Mouse (Mus musculus) forebrain, embryonic 13.5 days (tissue): ENCODE results near the gene Erc2. TPM values are rescaled to one million over a fixed set of nuclear protein-coding genes. Genes with fewer than 3 reads are reported as not detected.

Source experiments
- ATAC-seq: fragments of 200-750 bp; cut with Nextera tagmentation; 2 replicates; pipeline ENCODE4 v1.8.0; 2017
- H3K27ac ChIP-seq: fragments of 300-500 bp; sonication (generic); 2 replicates; pipeline ENCODE4 v1.5.1; 2015; ENCODE audit warnings: inconsistent platforms, mild to moderate bottlenecking, moderate library complexity
- H3K27me3 ChIP-seq: fragments of 300-500 bp; sonication (generic); 2 replicates; pipeline ENCODE4 v1.6.1; 2015; ENCODE audit warnings: mild to moderate bottlenecking, inconsistent platforms
- H3K36me3 ChIP-seq: fragments of 300-500 bp; sonication (generic); 2 replicates; pipeline ENCODE4 v1.6.1; 2015; ENCODE audit warnings: mild to moderate bottlenecking, inconsistent platforms; ENCODE audit not compliant: poor library complexity, severe bottlenecking
- H3K4me1 ChIP-seq: fragments of 300-500 bp; sonication (generic); 2 replicates; pipeline ENCODE4 v1.6.1; 2015; ENCODE audit warnings: inconsistent platforms
- H3K4me2 ChIP-seq: fragments of 300-500 bp; sonication (generic); 2 replicates; pipeline ENCODE4 v1.6.1; 2015; ENCODE audit warnings: inconsistent platforms, mild to moderate bottlenecking, moderate library complexity
- H3K4me3 ChIP-seq: fragments of 300-500 bp; sonication (generic); 2 replicates; pipeline ENCODE4 v1.5.1; 2015; ENCODE audit warnings: mild to moderate bottlenecking, inconsistent platforms
- H3K9ac ChIP-seq: fragments of 300-500 bp; sonication (generic); 2 replicates; pipeline ENCODE4 v1.6.1; 2015; ENCODE audit warnings: mild to moderate bottlenecking, inconsistent platforms
- H3K9me3 ChIP-seq: fragments of 300-500 bp; sonication (generic); replicated peaks from 2 replicates; pipeline ENCODE4 v1.6.1; 2016; ENCODE audit warnings: inconsistent platforms
- WGBS: fragments of 180-500 bp; shearing (Covaris S2); methylation state at CpG from one replicate; pipeline ENCODE4 v1.1.7; 2015; 5-methylcytosine and 5-hydroxymethylcytosine counted together
- polyA plus RNA-seq: library from polyadenylated mRNA; unstranded; fragments of >200 nt; fragmentation: Nextera tagmentation; extraction: Ambion mirVana; gene quantifications from 2 replicates; pipeline ENCODE4 v1.2.1, GENCODE M21; 2015

The Erc2 gene
- polyA plus RNA-seq, 1 experiment from 2014 or later = 49.8 TPM

DNA sequence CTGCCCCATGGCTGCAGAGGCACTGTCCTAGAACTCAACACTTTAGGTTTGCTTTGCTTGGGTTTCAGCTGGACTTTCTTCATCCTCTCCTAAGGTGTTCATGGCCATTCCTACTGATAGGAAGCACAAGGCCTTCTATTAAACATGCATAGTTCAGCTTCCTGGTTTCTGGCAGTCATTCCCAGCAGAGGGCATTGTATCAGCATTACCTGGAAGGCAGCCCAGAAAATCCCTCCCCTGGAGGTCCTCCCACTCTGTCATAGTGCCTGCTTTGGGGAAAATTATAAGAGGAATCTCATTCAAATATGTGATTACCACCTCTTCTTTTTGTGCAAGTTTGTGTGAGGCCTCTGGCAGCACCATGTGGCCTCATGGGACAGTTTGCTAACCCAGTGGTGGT lies 199.6 kb downstream of the Erc2 start:
- Histone ChIP-seq H3K4me1 (peaks cover 6% of the 10 kb centered on the region), H3K27ac (no peak overlapping the region), H3K9ac (no peak overlapping the region), H3K27me3 (no peaks in the 10 kb centered on the region), H3K9me3 (no peaks in the 10 kb centered on the region), H3K4me2 (no peak overlapping the region), H3K4me3 (no peak overlapping the region), H3K36me3 (no peaks in the 10 kb centered on the region)
- no peak for ATAC-seq

- 91% methylated on average over 6 of the region's 6 CpGs for WGBS
- Histone ChIP-seq H3K4me2 (no peak overlapping the region), H3K27ac (no peak overlapping the region), H3K27me3 (no peaks in the 10 kb centered on the region), H3K4me3 (no peak overlapping the region), H3K9ac (no peak overlapping the region), H3K9me3 (no peaks in the 10 kb centered on the region), H3K4me1 (peaks cover 6% of the 10 kb centered on the region), H3K36me3 (no peaks in the 10 kb centered on the region)
- no peak for ATAC-seq
Observed at GRCm38 (mm10) chr14:27822566-27822965, 200.3 kb downstream of the Erc2 start.

GRCm38 (mm10) chr14:27823048-27823447 lies 200.8 kb downstream of the Erc2 start:
- no peak overlapping the region for H3K27ac ChIP-seq
- no peaks in the 10 kb centered on the region for H3K27me3 ChIP-seq
- no peak for ATAC-seq
- no peaks in the 10 kb centered on the region for H3K36me3 ChIP-seq
- peaks cover 6% of the 10 kb centered on the region for H3K4me1 ChIP-seq
- no peaks in the 10 kb centered on the region for H3K9me3 ChIP-seq
- 75% methylated on average over 3 of the region's 3 CpGs for WGBS
- no peak overlapping the region for H3K9ac ChIP-seq
- H3K4me2 ChIP-seq = no peak overlapping the region
- no peak overlapping the region for H3K4me3 ChIP-seq

DNA sequence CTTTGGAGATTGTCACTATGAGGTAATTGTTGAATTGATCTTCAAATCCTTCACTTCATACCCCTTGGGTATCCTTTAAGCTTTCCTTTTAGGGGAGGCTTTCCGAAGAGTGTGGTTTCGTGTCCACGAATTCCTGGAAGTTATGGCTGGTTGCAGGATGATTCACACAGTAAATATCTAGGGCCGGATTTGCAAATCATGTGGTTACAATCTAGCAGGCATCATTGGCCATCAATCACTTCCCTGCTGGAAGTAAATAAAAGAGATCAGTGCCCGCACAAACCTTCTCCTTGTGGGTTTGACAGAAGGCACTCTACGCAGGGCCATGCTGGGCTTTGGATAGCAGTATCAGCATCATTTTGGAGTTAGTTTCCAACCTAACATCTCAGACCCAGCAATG lies 201.7 kb downstream of the Erc2 start:
- Histone ChIP-seq H3K9me3 (no peaks in the 10 kb centered on the region), H3K36me3 (no peaks in the 10 kb centered on the region), H3K9ac (no peak overlapping the region), H3K4me2 (no peak overlapping the region), H3K27ac (no peak overlapping the region), H3K27me3 (no peaks in the 10 kb centered on the region), H3K4me3 (no peak overlapping the region), H3K4me1 (peaks cover 6% of the 10 kb centered on the region)
- WGBS = 87% methylated on average over 6 of the region's 6 CpGs
- no peak for ATAC-seq

DNA sequence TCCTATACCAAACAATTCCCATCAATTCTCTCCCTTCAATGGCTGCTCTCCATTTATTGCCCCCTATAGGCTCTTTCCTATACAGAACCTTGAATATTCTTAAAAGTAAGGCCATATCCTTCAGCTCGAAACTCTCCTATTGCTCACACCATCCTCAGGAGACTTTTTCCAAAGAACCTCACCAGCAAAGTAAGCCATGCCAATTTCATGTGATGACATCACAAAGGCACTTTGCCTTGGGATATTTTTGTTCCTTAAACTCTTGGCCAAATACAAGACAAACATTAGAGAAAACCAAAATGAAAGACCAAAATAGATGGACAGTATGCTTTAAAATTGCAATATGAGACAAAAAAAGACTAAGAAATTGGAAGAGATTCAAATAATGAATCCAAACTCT lies 204.6 kb downstream of the Erc2 start:
- ATAC-seq = no peak
- no peak overlapping the region for H3K27ac ChIP-seq
- H3K4me2 ChIP-seq = no peak overlapping the region
- H3K4me3 ChIP-seq = no peak overlapping the region
- no peaks in the 10 kb centered on the region for H3K36me3 ChIP-seq
- H3K9ac ChIP-seq = no peak overlapping the region
- peaks cover 3% of the 10 kb centered on the region for H3K4me1 ChIP-seq
- WGBS = 91% methylated on average over 1 of the region's 1 CpGs
- H3K9me3 ChIP-seq = no peaks in the 10 kb centered on the region
- H3K27me3 ChIP-seq = no peaks in the 10 kb centered on the region

GRCm38 (mm10) chr14:27828089-27828488 lies 205.9 kb downstream of the Erc2 start:
- Histone ChIP-seq H3K36me3 (no peaks in the 10 kb centered on the region), H3K27me3 (no peaks in the 10 kb centered on the region), H3K4me2 (no peak overlapping the region), H3K9me3 (no peaks in the 10 kb centered on the region), H3K9ac (no peak overlapping the region), H3K4me3 (no peak overlapping the region), H3K4me1 (no peaks in the 10 kb centered on the region), H3K27ac (no peak overlapping the region)
- 54% methylated on average over 2 of the region's 2 CpGs for WGBS
- no peak for ATAC-seq

- Histone ChIP-seq H3K27ac (no peak overlapping the region), H3K36me3 (no peaks in the 10 kb centered on the region), H3K4me2 (no peak overlapping the region), H3K4me1 (no peaks in the 10 kb centered on the region), H3K4me3 (no peak overlapping the region), H3K9me3 (no peaks in the 10 kb centered on the region), H3K27me3 (no peaks in the 10 kb centered on the region), H3K9ac (no peak overlapping the region)
- no peak for ATAC-seq
- 83% methylated on average over 4 of the region's 4 CpGs for WGBS
Observed at GRCm38 (mm10) chr14:27832196-27832595, 210.0 kb downstream of the Erc2 start.

DNA sequence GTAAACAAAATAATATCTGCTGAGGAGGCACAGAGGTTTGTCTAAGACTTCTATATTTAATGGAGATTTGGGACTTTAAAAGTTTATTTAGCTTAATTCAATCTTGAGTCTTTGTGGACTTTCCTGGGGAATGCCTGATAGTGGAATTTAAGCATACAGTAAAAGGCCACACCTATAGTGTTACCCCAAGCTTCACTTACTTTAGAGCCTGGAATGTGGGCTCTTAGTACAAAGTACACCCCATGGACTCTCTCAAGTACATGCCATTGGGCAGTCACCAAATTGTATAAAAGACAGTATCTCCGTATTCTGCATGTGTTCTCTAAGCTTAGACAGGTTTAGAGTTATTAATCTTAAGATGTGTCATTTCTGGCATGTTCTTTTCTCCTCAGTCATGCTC lies 213.1 kb downstream of the Erc2 start:
- Histone ChIP-seq H3K9me3 (no peaks in the 10 kb centered on the region), H3K4me3 (no peak overlapping the region), H3K36me3 (no peaks in the 10 kb centered on the region), H3K9ac (no peak overlapping the region), H3K27ac (no peak overlapping the region), H3K27me3 (no peaks in the 10 kb centered on the region), H3K4me1 (no peaks in the 10 kb centered on the region), H3K4me2 (no peak overlapping the region)
- no peak for ATAC-seq
- WGBS = 83% methylated on average over 1 of the region's 1 CpGs

DNA sequence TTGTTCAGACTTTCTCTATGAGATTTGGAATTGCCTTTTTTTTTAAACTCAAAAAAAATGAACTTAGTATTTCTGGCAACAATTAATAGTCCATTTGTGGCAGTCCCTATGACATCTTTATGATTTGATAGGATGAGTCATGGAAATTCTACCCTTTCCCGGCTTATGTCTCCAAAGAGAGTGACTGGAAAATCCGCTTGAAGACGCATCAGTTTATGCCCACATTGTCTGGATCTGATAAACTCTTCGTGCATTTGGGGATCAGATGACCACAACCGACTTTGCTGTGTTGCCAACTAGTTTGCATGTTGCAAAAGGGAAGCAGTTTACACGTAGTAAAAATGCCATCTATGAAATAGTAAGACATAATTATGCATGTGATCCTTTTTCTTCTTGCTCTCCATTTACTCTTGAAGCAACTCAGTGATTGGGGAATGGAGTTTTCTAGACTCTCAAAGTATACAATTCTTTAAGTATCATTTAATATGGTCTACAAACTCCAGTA lies 215.4 kb downstream of the Erc2 start:
- Histone ChIP-seq H3K27me3 (no peaks in the 10 kb centered on the region), H3K4me3 (no peak overlapping the region), H3K36me3 (no peaks in the 10 kb centered on the region), H3K4me2 (no peak overlapping the region), H3K27ac (no peak overlapping the region), H3K4me1 (no peaks in the 10 kb centered on the region), H3K9ac (no peak overlapping the region), H3K9me3 (no peaks in the 10 kb centered on the region)
- WGBS = 90% methylated on average over 6 of the region's 6 CpGs
- no peak for ATAC-seq

GRCm38 (mm10) chr14:27840120-27840519 lies 217.9 kb downstream of the Erc2 start:
- H3K27ac ChIP-seq = no peak overlapping the region
- H3K36me3 ChIP-seq = no peaks in the 10 kb centered on the region
- no peaks in the 10 kb centered on the region for H3K27me3 ChIP-seq
- no peak overlapping the region for H3K4me3 ChIP-seq
- 89% methylated on average over 1 of the region's 1 CpGs for WGBS
- no peak overlapping the region for H3K4me2 ChIP-seq
- H3K4me1 ChIP-seq = no peaks in the 10 kb centered on the region
- H3K9ac ChIP-seq = no peak overlapping the region
- ATAC-seq = no peak
- no peaks in the 10 kb centered on the region for H3K9me3 ChIP-seq

DNA sequence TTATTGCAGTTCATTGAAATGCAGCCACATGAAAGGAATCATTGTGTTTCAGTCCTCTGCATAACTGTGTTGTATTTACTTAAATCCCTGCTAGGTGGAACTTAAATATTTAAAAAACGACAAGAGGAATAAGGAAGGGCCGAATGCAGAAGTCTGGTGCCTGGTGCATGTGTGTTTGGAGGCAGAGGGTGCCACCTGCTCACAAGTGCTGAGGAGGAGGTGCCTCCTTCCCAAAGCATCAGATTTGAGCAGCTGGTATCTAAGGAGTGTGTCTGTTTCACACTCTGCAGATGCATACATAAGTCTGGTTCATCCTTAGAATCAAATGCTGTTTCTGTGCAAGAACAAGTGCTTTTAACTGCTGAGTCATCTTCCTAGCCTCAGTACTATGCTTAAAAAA lies 224.6 kb downstream of the Erc2 start:
- no peak overlapping the region for H3K9ac ChIP-seq
- no peaks in the 10 kb centered on the region for H3K27me3 ChIP-seq
- H3K4me1 ChIP-seq = no peaks in the 10 kb centered on the region
- WGBS = 68% methylated on average over 2 of the region's 2 CpGs
- no peaks in the 10 kb centered on the region for H3K9me3 ChIP-seq
- H3K4me2 ChIP-seq = no peak overlapping the region
- H3K36me3 ChIP-seq = no peaks in the 10 kb centered on the region
- no peak overlapping the region for H3K4me3 ChIP-seq
- H3K27ac ChIP-seq = no peak overlapping the region
- no peak for ATAC-seq

- H3K9me3 ChIP-seq = no peaks in the 10 kb centered on the region
- H3K27ac ChIP-seq = no peak overlapping the region
- H3K9ac ChIP-seq = no peak overlapping the region
- H3K4me3 ChIP-seq = no peak overlapping the region
- no peak for ATAC-seq
- H3K36me3 ChIP-seq = no peaks in the 10 kb centered on the region
- WGBS = 89% methylated on average over 3 of the region's 3 CpGs
- no peaks in the 10 kb centered on the region for H3K4me1 ChIP-seq
- no peak overlapping the region for H3K4me2 ChIP-seq
- H3K27me3 ChIP-seq = no peaks in the 10 kb centered on the region
Observed at GRCm38 (mm10) chr14:27847291-27847690, 225.1 kb downstream of the Erc2 start.

- Histone ChIP-seq H3K36me3 (no peaks in the 10 kb centered on the region), H3K4me1 (no peaks in the 10 kb centered on the region), H3K4me3 (no peak overlapping the region), H3K27ac (no peak overlapping the region), H3K27me3 (no peaks in the 10 kb centered on the region), H3K9ac (no peak overlapping the region), H3K9me3 (no peaks in the 10 kb centered on the region), H3K4me2 (no peak overlapping the region)
- WGBS = 94% methylated on average over 2 of the region's 2 CpGs
- ATAC-seq = no peak
Observed at GRCm38 (mm10) chr14:27851231-27851630, 229.0 kb downstream of the Erc2 start.
